19 mouse cellular contexts compared by ENCODE assay signal in the genomic region with DNA sequence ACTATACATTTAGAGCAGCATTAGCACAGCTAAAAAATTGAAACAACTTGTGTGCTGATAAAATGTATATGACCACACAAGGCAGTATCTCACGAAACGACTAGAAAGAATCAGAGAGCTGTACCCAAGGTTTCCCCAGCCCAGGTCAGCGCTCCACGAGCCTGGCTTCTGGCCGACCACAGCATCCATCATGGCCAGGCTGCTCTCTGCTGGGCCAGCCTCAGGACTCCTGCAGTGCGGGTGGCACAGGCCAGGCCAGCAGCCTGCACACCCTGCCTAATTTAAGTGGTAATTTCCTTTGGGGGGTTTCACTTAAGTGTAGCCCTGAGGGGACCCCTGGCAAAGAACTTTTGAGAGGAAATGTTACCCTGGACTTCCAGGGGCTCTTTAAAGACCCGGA.
A peak's percentile ranks its signal among the peaks of the same experiment; 100 is the strongest.
DNase-seq lines count a peak whose midpoint lies in the region; ATAC-seq lines count a peak whose summit lies in the region.
"Had no signal": no experiment of that assay in that cellular context is flagged by ENCODE, and none has a peak within 500 bp of the region (broad histone marks: within the 10 kb centered on the region; RNA-seq: fewer than 3 reads in every experiment).

No protein-coding gene starts in this region.

- H3K9me3 ChIP-seq in kidney, embryonic 14.5 days (ENCODE audit: control insufficient read depth, low read length) = no peaks in the 10 kb centered on the region
- no peaks in the 10 kb centered on the region for H3K9me3 ChIP-seq in embryonic facial prominence, embryonic 11.5 days (replicated peaks; ENCODE audit: control insufficient read depth, low read length)
- H3K9me3 ChIP-seq in liver, embryonic 12.5 days (replicated peaks) = no peaks in the 10 kb centered on the region
- H3K9me3 ChIP-seq: forebrain, embryonic 12.5 days had no signal

- H3K4me1 ChIP-seq in kidney, embryonic 14.5 days (ENCODE audit: control insufficient read depth, insufficient read depth, low read length) = peaks cover 15% of the 10 kb centered on the region
- H3K4me1 ChIP-seq in embryonic facial prominence, embryonic 11.5 days (ENCODE audit: control insufficient read depth, insufficient read depth, low read length) = 0 out of 2 replicates have a peak, but pooled peaks cover 7% of the 10 kb centered on the region
- peaks cover 5% of the 10 kb centered on the region; the same call in 1 of the 2 replicates for H3K4me1 ChIP-seq in liver, embryonic 12.5 days

- 0 out of 2 replicates have a peak overlapping the region, but pooled peaks have one; percentile 9 for H3K27ac ChIP-seq in kidney, embryonic 14.5 days (ENCODE audit: low read depth, low read length)
- H3K27ac ChIP-seq in embryonic facial prominence, embryonic 11.5 days (replicated peaks; ENCODE audit: low read depth, low read length) = no peak overlapping the region
- no peak overlapping the region for H3K27ac ChIP-seq in liver, embryonic 12.5 days
- H3K27ac ChIP-seq: forebrain, embryonic 12.5 days; hindbrain, postnatal 0 days had no signal

- no peak overlapping the region for H3K9ac ChIP-seq in kidney, embryonic 14.5 days (ENCODE audit: low read depth, low read length)
- 0 out of 2 replicates have a peak overlapping the region, but pooled peaks have one; percentile 15 for H3K9ac ChIP-seq in embryonic facial prominence, embryonic 11.5 days (replicated peaks; ENCODE audit: low read length)
- H3K9ac ChIP-seq in liver, embryonic 12.5 days = no peak overlapping the region
- H3K9ac ChIP-seq: forebrain, embryonic 12.5 days had no signal

- H3K36me3 ChIP-seq in kidney, embryonic 14.5 days (ENCODE audit: control insufficient read depth, insufficient read depth, low read length) = no peaks in the 10 kb centered on the region
- H3K36me3 ChIP-seq in embryonic facial prominence, embryonic 11.5 days (replicated peaks; ENCODE audit: control insufficient read depth, insufficient read depth, low read depth, low read length) = no peaks in the 10 kb centered on the region
- no peaks in the 10 kb centered on the region for H3K36me3 ChIP-seq in liver, embryonic 12.5 days
- H3K36me3 ChIP-seq: forebrain, embryonic 12.5 days had no signal

- peak; percentile 10 for DNase-seq in cerebellum, adult 8-10 months
- DNase-seq in cerebellum, postnatal 4 days (ENCODE audit: low spot score in 2 of 2) = no peak
- no peak for DNase-seq in kidney, postnatal 10 days
- peak; percentile 53 to 70 for DNase-seq in cerebellum, postnatal 14 days
- no peak for DNase-seq in embryonic facial prominence, embryonic 11.5 days (ENCODE audit: low spot score)
- no peak for DNase-seq in spleen, postnatal 36 days (ENCODE audit: low spot score in 2 of 2)
- DNase-seq: adrenal gland, postnatal 14 days; gastrocnemius, postnatal 10 days; heart, adult 11 months; heart, postnatal 4 days; lung, adult 18-20 months; lung, postnatal 36 days; thymus, postnatal 4 days had no signal

- 0 out of 2 replicates have a peak, but pooled peaks cover 2% of the 10 kb centered on the region for H3K27me3 ChIP-seq in kidney, embryonic 14.5 days (ENCODE audit: control insufficient read depth, insufficient read depth, low read length)
- H3K27me3 ChIP-seq in embryonic facial prominence, embryonic 11.5 days (ENCODE audit: control insufficient read depth, insufficient read depth, low read length) = no peaks in the 10 kb centered on the region
- peaks cover 22% of the 10 kb centered on the region for H3K27me3 ChIP-seq in liver, embryonic 12.5 days (replicated peaks)
- H3K27me3 ChIP-seq: CH12.LX had no signal

- 38% methylated on average over 7 of the region's 7 CpGs for WGBS in kidney, embryonic 14.5 days
- 32% methylated on average over 7 of the region's 7 CpGs for WGBS in embryonic facial prominence, embryonic 11.5 days
- 58% methylated on average over 7 of the region's 7 CpGs for WGBS in liver, embryonic 12.5 days (ENCODE audit: insufficient replicate concordance)

- no peak for ATAC-seq in kidney, embryonic 14.5 days (ENCODE audit: low FRiP score, low TSS enrichment)
- no peak for ATAC-seq in embryonic facial prominence, embryonic 11.5 days (replicated peaks; ENCODE audit: insufficient number of reproducible peaks, low FRiP score, low TSS enrichment, low read depth)
- no peak for ATAC-seq in liver, embryonic 12.5 days
- ATAC-seq: hindbrain, postnatal 0 days; intestine, postnatal 0 days had no signal

- H3K4me2 ChIP-seq in kidney, embryonic 14.5 days (replicated peaks; ENCODE audit: low read depth, low read length) = no peak overlapping the region
- H3K4me2 ChIP-seq in embryonic facial prominence, embryonic 11.5 days (ENCODE audit: low read depth, low read length) = no peak overlapping the region
- H3K4me2 ChIP-seq in liver, embryonic 12.5 days = no peak overlapping the region
- H3K4me2 ChIP-seq: forebrain, embryonic 12.5 days had no signal

- no peak overlapping the region for H3K4me3 ChIP-seq in kidney, embryonic 14.5 days (ENCODE audit: low read length)
- H3K4me3 ChIP-seq in embryonic facial prominence, embryonic 11.5 days (ENCODE audit: low read depth, low read length) = no peak overlapping the region
- H3K4me3 ChIP-seq in liver, embryonic 12.5 days = no peak overlapping the region
- H3K4me3 ChIP-seq: forebrain, embryonic 12.5 days had no signal

Comparison
In these comparisons a context has a peak if more than half of its experiments do, and no peak if none do; other contexts are left out.
1. DNase-seq: peak in cerebellum, adult 8-10 months (single experiment) and cerebellum, postnatal 14 days (2 of 2); none in cerebellum, postnatal 4 days (0 of 2), kidney, postnatal 10 days (single experiment), embryonic facial prominence, embryonic 11.5 days (single experiment) and spleen, postnatal 36 days (0 of 2).